Mouse (Mus musculus): Measurements from ENCODE around the gene Atp1a3.

DNA sequence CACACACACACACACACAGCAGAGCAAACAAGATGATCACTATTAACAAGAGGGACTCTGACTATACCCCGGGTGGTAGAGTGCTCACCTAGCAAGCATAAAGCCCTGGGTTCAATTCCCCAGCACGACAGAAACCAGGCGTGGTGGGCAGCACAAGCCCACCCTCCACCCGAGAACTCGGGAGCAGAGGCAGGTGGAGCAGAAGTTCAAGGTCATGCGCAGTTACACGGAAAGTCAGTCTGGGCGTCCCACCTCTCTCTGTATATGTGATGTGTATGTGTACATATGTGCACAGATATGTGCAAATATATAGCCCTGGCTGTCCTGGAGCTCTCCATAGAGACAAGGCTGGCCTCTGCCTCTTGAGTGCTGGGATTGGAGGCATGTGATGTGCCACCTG lies 37.8 kb downstream of the Atp1a3 start:
- TF ChIP-seq EP300 (IDR thresholded peaks at IDR 0.05; ENCODE audit: low read depth) (no peak), CTCF (IDR thresholded peaks at IDR 0.05; ENCODE audit: low read depth) (no peak)
